Mouse (Mus musculus) CH12.LX (cell line): Measurements from ENCODE around the gene Olfr19.
"Not testable (repeated sequence)": the region's sequence is repeated elsewhere in the genome, so short reads cannot be mapped to it uniquely, and the experiment has no call there.

Experiments used
- CHD1 ChIP-seq: IDR thresholded peaks from 2 replicates; pipeline ENCODE4 v1.6.1; 2012; ENCODE audit warnings: low read depth, low read length, improper control_type of control experiment, inconsistent platforms
- CHD2 ChIP-seq: IDR thresholded peaks from 2 replicates; pipeline ENCODE4 v1.6.1; 2011; ENCODE audit warnings: low read length, improper control_type of control experiment
- CTCF ChIP-seq, 2 experiments: IDR thresholded peaks in 1 of 2; conservative IDR thresholded peaks in 1 of 2; 2 replicates each; pipeline ENCODE4 v1.5.1; 2011 to 2012; ENCODE audit warnings: low read depth in 2 of 2, low read length in 2 of 2, improper control_type of control experiment in 1 of 2, inconsistent platforms in 1 of 2, mild to moderate bottlenecking in 1 of 2, moderate library complexity in 1 of 2
- EP300 ChIP-seq: IDR thresholded peaks from 2 replicates; pipeline ENCODE4 v1.6.1; 2011; ENCODE audit warnings: low read length, improper control_type of control experiment
- JUND ChIP-seq: conservative IDR thresholded peaks from 2 replicates; pipeline ENCODE4 v1.6.1; 2011; ENCODE audit warnings: low read depth, low read length, improper control_type of control experiment
- MAX ChIP-seq: IDR thresholded peaks from 2 replicates; pipeline ENCODE4 v1.6.1; 2011; ENCODE audit warnings: low read length, improper control_type of control experiment
- MXI1 ChIP-seq: IDR thresholded peaks from 2 replicates; pipeline ENCODE4 v1.6.1; 2011; ENCODE audit warnings: mild to moderate bottlenecking, low read depth, low read length, improper control_type of control experiment
- NELFE ChIP-seq: IDR thresholded peaks from 2 replicates; pipeline ENCODE4 v1.6.1; 2011; ENCODE audit warnings: low read depth, low read length, improper control_type of control experiment
- TBP ChIP-seq: conservative IDR thresholded peaks from 2 replicates; pipeline ENCODE4 v1.6.1; 2011; ENCODE audit warnings: low read depth, low read length, improper control_type of control experiment

DNA sequence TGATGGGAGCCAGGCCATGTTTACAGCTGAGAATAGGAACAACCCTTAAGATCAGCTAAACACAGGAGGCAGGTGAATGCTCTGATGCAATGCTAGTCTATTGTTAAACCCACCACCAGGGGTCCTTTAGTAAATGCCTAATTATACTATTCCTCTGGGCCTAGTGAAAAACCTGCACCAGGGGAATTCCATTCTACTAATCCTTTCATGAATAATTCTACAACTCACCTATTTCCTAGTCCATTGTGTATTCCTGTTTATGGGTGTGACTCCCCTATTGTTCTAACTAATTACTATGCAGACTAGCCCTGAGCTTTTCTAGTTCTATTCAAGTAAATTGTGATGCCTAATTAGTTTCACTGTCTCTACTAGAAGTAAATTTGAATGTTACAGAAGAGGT lies 11.7 kb downstream of the Olfr19 start:
- not testable (repeated sequence) for TF ChIP-seq TBP; EP300; CHD2; NELFE; CHD1; CTCF (conservative IDR thresholded peaks at IDR 0.05 in 1 of 2, IDR thresholded peaks at IDR 0.05 in 1 of 2; ENCODE audit: low read depth in 2 of 2, low read length in 2 of 2); JUND; MAX; MXI1
